Comparison of ENCODE assay signal across 12 mouse cellular contexts in the genomic region with DNA sequence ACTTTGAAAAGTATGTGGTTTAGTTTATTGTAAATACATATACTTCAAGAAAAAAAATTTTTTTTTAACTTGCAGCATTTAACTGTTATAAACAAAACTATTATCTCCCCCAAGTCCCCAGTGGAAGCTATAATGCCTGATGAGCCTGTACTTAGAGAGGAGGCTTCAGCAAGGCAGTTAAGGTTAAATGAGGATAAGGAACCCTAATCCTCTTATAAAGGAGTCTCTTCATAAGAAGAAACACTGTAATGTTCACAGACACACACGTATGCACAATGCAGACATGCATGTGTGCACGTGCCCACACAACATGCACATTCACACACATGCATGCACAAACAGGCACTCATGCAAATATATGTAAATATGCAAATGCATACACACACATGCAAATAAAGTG.
"Had no signal": no experiment of that assay in that cellular context is flagged by ENCODE, and none has a peak within 500 bp of the region (broad histone marks: within the 10 kb centered on the region; RNA-seq: fewer than 3 reads in every experiment).

No protein-coding gene starts in this region.

- DNase-seq: gastrocnemius, adult 2 months; gastrocnemius, postnatal 10 days; gastrocnemius, postnatal 25 days; heart, adult 2 months; heart, postnatal 14 days; heart, postnatal 4 days; kidney, adult 18-20 months; kidney, adult 8-10 months; kidney, postnatal 10 days; kidney, postnatal 25 days; kidney, postnatal 4 days; liver had no signal
